Mouse (Mus musculus) neural tube, embryonic 14.5 days (tissue): Measurements from ENCODE around the gene Shc1. TPM values are rescaled to one million over a fixed set of nuclear protein-coding genes. Genes with fewer than 3 reads are reported as not detected.
"Not testable (repeated sequence)": the region's sequence is repeated elsewhere in the genome, so short reads cannot be mapped to it uniquely, and the experiment has no call there.

ENCODE experiments used
- ATAC-seq: fragments of 200-750 bp; cut with Nextera tagmentation; 2 replicates; pipeline ENCODE4 v1.8.0; 2017; ENCODE audit warnings: low read depth, mild to moderate bottlenecking, moderate TSS enrichment, moderate library complexity
- H3K27ac ChIP-seq: fragments of 300-500 bp; sonication (generic); 2 replicates; pipeline ENCODE4 v1.5.1; 2014; ENCODE audit warnings: low read depth, mild to moderate bottlenecking, control low read depth, low read length, moderate library complexity, mixed read lengths
- H3K27me3 ChIP-seq: fragments of 300-500 bp; sonication (generic); 2 replicates; pipeline ENCODE4 v1.6.1; 2014; ENCODE audit warnings: low read length; ENCODE audit not compliant: control insufficient read depth, insufficient read depth
- H3K36me3 ChIP-seq: fragments of 300-500 bp; sonication (generic); 2 replicates; pipeline ENCODE4 v1.6.1; 2014; ENCODE audit warnings: low read length, mixed read lengths; ENCODE audit not compliant: control insufficient read depth, insufficient read depth
- H3K4me1 ChIP-seq: fragments of 300-500 bp; sonication (generic); 2 replicates; pipeline ENCODE4 v1.6.1; 2014; ENCODE audit warnings: low read length; ENCODE audit not compliant: control insufficient read depth, insufficient read depth
- H3K4me2 ChIP-seq: fragments of 300-500 bp; sonication (generic); 2 replicates; pipeline ENCODE4 v1.6.1; 2014; ENCODE audit warnings: mild to moderate bottlenecking, low read depth, low read length, control low read depth
- H3K4me3 ChIP-seq: fragments of 300-500 bp; sonication (generic); 2 replicates; pipeline ENCODE4 v1.5.1; 2014; ENCODE audit warnings: low read depth, low read length, control low read depth, mixed read lengths
- H3K9ac ChIP-seq: fragments of 300-500 bp; sonication (generic); replicated peaks from 2 replicates; pipeline ENCODE4 v1.6.1; 2014; ENCODE audit warnings: low read depth, mild to moderate bottlenecking, control low read depth, low read length, mixed read lengths
- H3K9me3 ChIP-seq: fragments of 300-500 bp; sonication (generic); 2 replicates; pipeline ENCODE4 v1.6.1; 2016; ENCODE audit warnings: low read length; ENCODE audit not compliant: control insufficient read depth
- WGBS: fragments of 180-500 bp; shearing (Covaris S2); extraction: QIAGEN DNeasy Blood & Tissue Kit; methylation state at CpG from one replicate; pipeline ENCODE4 v1.1.7; 2014; 5-methylcytosine and 5-hydroxymethylcytosine counted together
- polyA plus RNA-seq: library from polyadenylated mRNA; unstranded; fragments of >200 nt; fragmentation: Nextera tagmentation; extraction: Ambion mirVana; gene quantifications from 2 replicates; pipeline ENCODE4 v1.2.1, GENCODE M21; 2014

Shc1 gene
- polyA plus RNA-seq, 1 experiment from 2014 or later: 4.1 TPM

DNA sequence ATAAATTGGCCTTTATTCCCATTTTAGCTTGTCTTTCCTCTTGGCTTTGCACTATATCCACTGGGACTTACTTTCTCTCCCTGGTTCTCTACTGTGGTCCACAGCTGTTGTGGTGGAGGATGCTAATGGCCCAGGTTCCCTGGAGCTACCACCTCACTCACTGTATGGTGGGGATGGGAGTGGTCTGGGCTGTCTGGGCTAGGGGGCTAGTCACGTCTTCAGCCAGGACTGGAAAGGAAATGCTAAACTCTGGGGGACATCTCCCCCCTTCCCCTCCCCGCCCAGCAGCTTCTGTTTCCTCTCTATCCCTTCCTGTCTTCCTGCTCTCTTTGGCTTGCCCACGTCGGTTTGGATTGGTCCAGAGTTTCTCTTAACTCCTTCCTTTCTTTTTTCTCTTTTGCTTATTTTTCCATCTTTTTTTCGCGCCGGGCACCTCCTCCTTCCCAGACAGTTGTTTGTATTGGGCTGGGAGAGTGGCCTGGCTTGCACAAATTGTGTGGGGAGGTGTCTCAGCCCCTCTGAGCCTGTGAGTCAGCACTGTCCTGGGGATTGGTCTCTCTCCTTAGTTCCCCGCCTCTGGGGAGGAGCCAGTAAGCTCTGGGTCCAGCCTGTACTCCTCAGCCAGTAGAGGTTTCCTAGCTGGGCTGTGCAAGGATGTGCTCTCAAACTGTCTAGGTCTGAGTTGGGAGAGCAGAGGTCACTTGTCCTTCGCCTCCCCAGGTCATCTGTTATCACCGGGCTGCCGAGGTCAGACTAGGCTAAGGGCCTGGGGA, 2.9 kb downstream of the Shc1 start:
- peak; percentile 45; the same call in 1 of the 2 replicates for ATAC-seq
- Histone ChIP-seq H3K4me1 (peaks cover 23% of the 10 kb centered on the region), H3K27ac (peak overlapping the region; percentile 52; the same call in 1 of the 2 replicates), H3K4me2 (peak overlapping the region; percentile 54), H3K36me3 (no peaks in the 10 kb centered on the region), H3K27me3 (no peaks in the 10 kb centered on the region), H3K4me3 (peak overlapping the region; percentile 28), H3K9me3 (no peaks in the 10 kb centered on the region), H3K9ac (peak overlapping the region; percentile 59)
- WGBS: 2% methylated on average over 11 of the region's 11 CpGs

DNA sequence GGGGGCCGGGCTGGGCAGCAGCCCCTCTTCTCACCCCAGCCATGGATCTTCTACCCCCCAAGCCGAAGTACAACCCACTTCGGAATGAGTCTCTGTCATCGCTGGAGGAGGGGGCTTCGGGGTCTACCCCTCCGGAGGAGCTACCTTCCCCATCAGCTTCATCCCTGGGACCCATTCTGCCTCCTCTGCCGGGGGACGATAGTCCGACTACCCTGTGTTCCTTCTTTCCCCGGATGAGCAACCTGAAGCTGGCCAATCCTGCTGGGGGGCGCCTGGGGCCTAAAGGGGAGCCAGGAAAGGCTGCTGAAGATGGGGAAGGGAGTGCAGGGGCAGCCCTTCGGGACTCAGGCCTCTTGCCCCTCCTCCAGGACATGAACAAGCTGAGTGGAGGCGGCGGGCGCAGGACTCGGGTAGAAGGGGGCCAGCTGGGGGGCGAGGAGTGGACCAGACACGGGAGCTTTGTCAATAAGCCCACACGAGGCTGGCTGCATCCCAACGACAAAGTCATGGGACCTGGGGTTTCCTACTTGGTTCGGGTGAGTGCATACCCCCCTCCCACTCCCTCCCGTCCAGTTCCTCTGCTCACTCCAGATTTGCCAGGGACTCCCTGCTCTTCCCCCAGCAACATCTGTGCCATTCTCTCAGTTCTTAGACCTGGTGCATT, 3.7 kb downstream of the Shc1 start:
- Histone ChIP-seq H3K4me2 (peak overlapping the region; percentile 54), H3K9ac (peak overlapping the region; percentile 59), H3K4me1 (peaks cover 19% of the 10 kb centered on the region), H3K9me3 (no peaks in the 10 kb centered on the region), H3K4me3 (peak overlapping the region; percentile 28), H3K36me3 (no peaks in the 10 kb centered on the region), H3K27ac (peak overlapping the region; percentile 39), H3K27me3 (no peaks in the 10 kb centered on the region)
- 9% methylated on average over 22 of the region's 22 CpGs for WGBS
- no peak for ATAC-seq

DNA sequence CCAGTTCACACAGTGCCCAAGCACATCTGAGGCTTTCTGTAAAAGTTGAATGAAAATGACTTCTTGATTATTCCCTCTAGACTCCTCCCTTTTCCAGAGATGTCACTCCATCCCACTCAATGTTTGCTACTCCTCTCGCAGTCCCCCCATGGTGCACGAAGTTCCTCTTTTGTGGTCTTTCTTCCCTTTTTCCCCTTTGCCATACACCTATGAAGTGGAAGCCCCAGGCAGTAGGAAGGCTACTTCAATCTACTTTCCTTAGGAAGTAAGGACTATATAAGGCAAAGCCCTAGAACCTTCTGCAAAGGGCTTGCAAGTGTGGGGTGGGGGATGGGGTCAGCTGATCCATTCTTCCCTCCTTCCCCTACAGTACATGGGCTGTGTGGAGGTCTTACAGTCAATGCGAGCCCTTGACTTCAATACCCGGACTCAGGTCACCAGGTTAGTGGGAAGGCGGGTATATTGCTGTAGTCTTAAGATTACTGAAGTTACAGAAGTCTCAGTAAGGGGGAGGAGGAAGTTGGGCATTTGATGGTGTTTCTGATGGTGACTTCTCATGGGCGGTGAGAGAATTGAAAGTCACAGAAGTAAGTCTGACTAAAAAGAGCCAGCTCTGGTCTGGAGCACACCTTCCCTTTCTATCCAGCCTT, 4.4 kb downstream of the Shc1 start:
- H3K9me3 ChIP-seq: no peaks in the 10 kb centered on the region
- peaks cover 14% of the 10 kb centered on the region for H3K4me1 ChIP-seq
- 0 out of 2 replicates have a peak, but pooled peaks cover 6% of the 10 kb centered on the region for H3K36me3 ChIP-seq
- H3K4me3 ChIP-seq: no peak overlapping the region
- 70% methylated on average over 6 of the region's 6 CpGs for WGBS
- no peaks in the 10 kb centered on the region for H3K27me3 ChIP-seq
- no peak for ATAC-seq
- no peak overlapping the region; the same call in 1 of the 2 replicates for H3K9ac ChIP-seq
- H3K27ac ChIP-seq: no peak overlapping the region
- peak overlapping the region; percentile 54; the same call in 1 of the 2 replicates for H3K4me2 ChIP-seq

DNA sequence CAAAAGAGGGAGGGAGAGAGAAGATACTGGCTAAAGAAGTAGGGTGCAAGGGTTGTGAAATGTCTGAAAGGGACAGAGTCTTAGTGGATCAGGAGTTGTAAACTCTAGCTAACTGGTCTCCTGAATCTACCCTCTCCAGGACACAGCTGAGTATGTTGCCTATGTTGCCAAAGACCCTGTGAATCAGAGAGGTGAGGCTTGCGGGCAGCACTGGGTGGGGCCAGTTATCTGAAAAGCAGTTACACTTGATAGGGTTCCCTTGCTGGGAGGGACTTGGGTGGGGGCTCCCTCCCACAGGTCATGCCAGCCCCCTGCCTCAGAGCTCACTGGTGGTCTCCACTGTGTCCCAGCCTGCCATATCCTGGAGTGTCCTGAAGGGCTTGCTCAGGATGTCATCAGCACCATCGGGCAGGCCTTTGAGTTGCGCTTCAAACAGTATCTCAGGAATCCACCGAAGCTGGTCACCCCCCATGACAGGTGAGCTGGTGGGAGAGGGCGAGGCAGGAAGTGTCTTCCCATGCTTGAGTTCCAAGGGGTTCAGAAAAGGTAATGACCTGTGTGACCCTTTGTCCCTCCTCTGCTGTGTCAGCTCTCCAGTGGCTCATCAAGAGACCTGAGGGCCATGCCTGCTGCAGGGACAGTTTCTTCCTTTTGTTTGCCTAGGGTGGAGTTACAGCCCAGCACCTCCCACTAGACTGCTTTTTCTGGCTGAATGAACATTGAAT, 6.3 kb downstream of the Shc1 start:
- Histone ChIP-seq H3K36me3 (0 out of 2 replicates have a peak, but pooled peaks cover 7% of the 10 kb centered on the region), H3K4me2 (no peak overlapping the region), H3K4me1 (peaks cover 11% of the 10 kb centered on the region), H3K4me3 (no peak overlapping the region), H3K9ac (no peak overlapping the region), H3K9me3 (no peaks in the 10 kb centered on the region), H3K27ac (no peak overlapping the region), H3K27me3 (no peaks in the 10 kb centered on the region)
- WGBS: 90% methylated on average over 5 of the region's 5 CpGs
- no peak for ATAC-seq

DNA sequence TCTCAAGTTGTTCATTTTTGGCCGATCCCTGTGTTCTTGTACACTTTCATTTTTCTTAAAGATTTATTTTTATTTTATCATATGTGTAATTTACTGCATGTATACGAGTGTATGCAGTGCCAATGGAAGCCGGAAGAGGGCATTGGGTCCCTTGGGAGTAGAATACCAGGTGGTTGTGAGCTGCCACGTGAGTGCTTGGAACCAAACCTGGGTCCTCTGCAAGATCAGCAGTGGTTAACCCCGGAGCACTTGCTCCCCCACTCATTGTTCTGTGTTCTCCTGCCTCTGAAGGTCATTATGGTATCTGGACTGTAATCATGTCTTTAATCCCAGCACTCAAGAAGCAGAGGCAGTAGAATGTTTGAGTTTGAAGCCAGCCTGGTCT, 6.9 kb downstream of the Shc1 start:
- H3K9me3 ChIP-seq: no peaks in the 10 kb centered on the region
- ATAC-seq: no peak
- H3K4me1 ChIP-seq: 0 out of 2 replicates have a peak, but pooled peaks cover 6% of the 10 kb centered on the region
- H3K4me3 ChIP-seq: no peak overlapping the region
- no peak overlapping the region for H3K4me2 ChIP-seq
- H3K27me3 ChIP-seq: no peaks in the 10 kb centered on the region
- WGBS: 88% methylated on average over 5 of the region's 5 CpGs
- H3K27ac ChIP-seq: no peak overlapping the region
- no peak overlapping the region for H3K9ac ChIP-seq
- 0 out of 2 replicates have a peak, but pooled peaks cover 7% of the 10 kb centered on the region for H3K36me3 ChIP-seq

DNA sequence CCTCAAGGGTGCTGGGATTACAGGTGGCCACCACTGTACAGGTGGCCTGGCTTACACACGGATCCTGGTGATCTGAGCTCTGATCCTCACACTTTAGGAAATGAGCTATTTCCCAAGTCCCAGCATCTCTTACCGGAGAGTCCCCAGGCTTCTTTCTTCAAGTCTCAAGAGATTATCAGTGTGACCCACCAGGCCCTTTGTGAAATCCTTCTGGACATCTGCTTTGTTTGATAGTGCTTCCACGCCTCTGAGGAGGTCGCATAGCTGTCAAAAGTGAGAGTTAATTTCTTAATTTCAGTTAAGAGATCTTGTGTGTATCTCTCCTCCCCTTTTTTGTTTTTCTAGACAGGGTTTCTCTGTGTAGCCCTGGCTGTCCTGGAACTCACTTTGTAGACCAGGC, 7.6 kb downstream of the Shc1 start:
- Histone ChIP-seq H3K27ac (no peak overlapping the region), H3K4me1 (peaks cover 8% of the 10 kb centered on the region), H3K4me3 (no peak overlapping the region), H3K36me3 (0 out of 2 replicates have a peak, but pooled peaks cover 7% of the 10 kb centered on the region), H3K27me3 (no peaks in the 10 kb centered on the region), H3K9ac (no peak overlapping the region), H3K4me2 (no peak overlapping the region), H3K9me3 (no peaks in the 10 kb centered on the region)
- ATAC-seq: no peak
- WGBS: 90% methylated on average over 4 of the region's 4 CpGs

- ATAC-seq, H3K4me2 ChIP-seq, H3K27me3 ChIP-seq, H3K9me3 ChIP-seq, H3K9ac ChIP-seq, H3K27ac ChIP-seq, H3K4me3 ChIP-seq: not testable (repeated sequence)
- 93% methylated on average over 7 of the region's 7 CpGs for WGBS
- H3K4me1 ChIP-seq: peaks cover 11% of the 10 kb centered on the region
- peaks cover 17% of the 10 kb centered on the region for H3K36me3 ChIP-seq
These were observed 10.8 kb downstream of the Shc1 start for GRCm38 (mm10) chr3:89429021-89429420.

- peak within 1 kb of the TSS; percentile 93 for H3K9ac ChIP-seq
- peaks cover 11% of the 10 kb centered on the region for H3K4me1 ChIP-seq
- no peaks in the 10 kb centered on the region for H3K9me3 ChIP-seq
- H3K36me3 ChIP-seq: peaks cover 23% of the 10 kb centered on the region
- no peaks in the 10 kb centered on the region for H3K27me3 ChIP-seq
- ATAC-seq: peak; percentile 99
- H3K4me3 ChIP-seq: peak within 1 kb of the TSS; percentile 92
- 3% methylated on average over 67 of the region's 68 CpGs for WGBS
- H3K4me2 ChIP-seq: peak within 1 kb of the TSS; percentile 85
- H3K27ac ChIP-seq: peak within 1 kb of the TSS; percentile 84
These were observed 12.2 kb downstream of the Shc1 start, which contains the start of gene Pygo2 for GRCm38 (mm10) chr3:89430171-89431159. TSS of gene Pygo2 (plus strand) at chr3:89430214.
